Mouse (Mus musculus) heart, postnatal 36 days (tissue): ENCODE data around the gene Lhx6. TPM values are rescaled to one million over a fixed set of nuclear protein-coding genes. Genes with fewer than 3 reads are reported as not detected.

ENCODE experiments used
- DNase-seq, 2 experiments: peaks; one replicate each; pipeline ENCODE4 v3.0.0; 2021 to 2022
- intact Hi-C: fragments of 180-260 bp; cut with DNase I; formaldehyde crosslinking; loops from one replicate; pipeline ENCODE4 v1.15.1; 2025
- total RNA-seq, 2 experiments: library from RNA; stranded (reverse); gene quantifications; 2 replicates each; pipeline ENCODE4 v1.2.3; 2021

Lhx6 gene
- total RNA-seq, 2 experiments from 2014 or later = 5.5 to 9.0 TPM

GRCm38 (mm10) chr2:36048164-36048563 lies 57.0 kb downstream of the Lhx6 start:
- intact Hi-C loops = loop anchor here (5.0 kb wide), 1 partner anchor 89 kb away; the partner anchor contains the start of genes Mrrf and Rbm18
- no peak for DNase-seq

- intact Hi-C loops = no loop called here
- DNase-seq = no peak
These were observed 64.3 kb downstream of the Lhx6 start for GRCm38 (mm10) chr2:36040872-36041271.

- DNase-seq = no peak
- intact Hi-C loops = loop anchor here (5.0 kb wide), 1 partner anchor 63 kb away; no protein-coding TSS in a partner anchor
These were observed 65.8 kb downstream of the Lhx6 start for GRCm38 (mm10) chr2:36039297-36039985.

- no peak for DNase-seq
- intact Hi-C loops = loop anchor here (5.0 kb wide), 1 partner anchor 67 kb away; no protein-coding TSS in a partner anchor
These were observed 69.7 kb downstream of the Lhx6 start for GRCm38 (mm10) chr2:36035413-36036081.

GRCm38 (mm10) chr2:36034898-36035297 lies 70.3 kb downstream of the Lhx6 start:
- intact Hi-C loops = loop anchor here (5.0 kb wide), 2 partner anchors 67 to 92 kb away; no protein-coding TSS in a partner anchor
- no peak for DNase-seq

- no peak for DNase-seq
- intact Hi-C loops = loop anchor here (5.0 kb wide), 1 partner anchor 93 kb away; no protein-coding TSS in a partner anchor
These were observed 71.2 kb downstream of the Lhx6 start for GRCm38 (mm10) chr2:36033966-36034365.

GRCm38 (mm10) chr2:36032884-36033283 lies 72.3 kb downstream of the Lhx6 start:
- intact Hi-C loops = loop anchor here (5.0 kb wide), 1 partner anchor 94 kb away; no protein-coding TSS in a partner anchor
- no peak for DNase-seq

Other genes with a start within 250 kb of the Lhx6 start
- 1 to 10 TPM; 1.1 to 2.5 TPM for gene Ttll11, start 125.5 kb downstream of the Lhx6 start, total RNA-seq
- 100 to 1,000 TPM; 662 to 685 TPM for gene Ndufa8, start 56.0 kb downstream of the Lhx6 start, total RNA-seq
- not detected for gene Morn5, start 56.0 kb downstream of the Lhx6 start, total RNA-seq
- gene Mrrf, start 31.0 kb upstream of the Lhx6 start, total RNA-seq = 10 to 100 TPM; 43.4 to 43.7 TPM
- 10 to 100 TPM; 32.7 to 38.0 TPM for gene Rbm18, start 31.4 kb upstream of the Lhx6 start, total RNA-seq
- 10 to 100 TPM; 18.9 to 20.8 TPM for gene Ptgs1, start 125.0 kb upstream of the Lhx6 start, total RNA-seq